Mouse (Mus musculus): ENCODE results near the gene Rpap1.

The Rpap1 gene

DNA sequence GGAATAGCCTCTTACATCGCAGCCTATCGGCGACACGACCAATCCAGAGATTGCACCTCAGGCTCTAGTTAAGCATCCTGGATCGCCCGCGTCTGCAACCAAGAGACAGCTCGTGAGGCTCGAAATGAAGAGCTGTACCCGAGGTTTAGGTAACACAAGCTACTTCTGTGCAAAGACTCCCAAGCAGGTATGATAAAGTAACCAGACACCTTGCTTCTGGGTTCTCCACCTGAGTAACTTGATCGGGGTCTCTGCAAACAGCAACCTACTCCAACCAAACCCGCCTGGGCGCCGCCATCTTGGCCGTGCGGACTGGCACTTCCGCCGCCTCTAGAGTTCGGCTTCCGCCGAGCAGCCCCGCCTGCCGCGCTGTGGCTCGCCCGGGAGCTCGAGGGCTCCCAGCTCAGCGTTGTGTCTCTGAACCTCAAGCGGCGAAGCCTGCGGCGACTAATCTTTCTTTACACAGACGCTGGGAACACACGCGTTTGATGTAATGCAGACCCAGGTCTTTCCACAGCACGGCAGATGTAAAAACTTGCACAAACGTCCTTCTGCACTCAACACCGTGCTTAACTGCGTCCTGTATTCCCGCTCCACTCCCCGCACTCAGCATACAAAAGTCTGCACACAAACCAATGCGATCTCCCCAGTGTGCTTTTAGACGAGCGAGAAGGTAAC is at the start of gene Rpap1:
TSS of gene Rpap1 (minus strand) at position 332 of the 678 bp plus-strand sequence.
- peak; percentile 83 for DNase-seq (ENCODE audit: low read depth, low spot score)

DNA sequence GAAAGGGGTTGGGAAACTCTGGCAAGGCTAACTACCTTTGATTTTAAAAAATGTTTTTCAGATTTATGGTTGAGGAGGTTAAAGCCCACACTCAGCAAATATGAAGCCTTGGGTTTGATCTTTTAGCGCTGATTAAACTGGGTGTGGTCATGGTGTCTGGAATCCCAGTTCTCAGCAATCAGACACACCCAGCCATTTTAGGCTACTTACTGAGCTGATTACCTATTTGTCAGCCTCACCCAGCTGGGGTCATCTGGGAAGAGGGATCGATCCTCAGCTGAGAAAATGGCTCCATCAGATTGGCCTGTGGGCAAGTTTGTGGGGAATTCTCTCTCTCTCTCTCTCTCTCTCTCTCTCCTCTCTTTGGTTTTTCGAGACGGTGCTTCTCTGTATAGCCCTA is 46.9 kb upstream of the Rpap1 start:
- no peak for DNase-seq (ENCODE audit: low read depth, low spot score)

DNA sequence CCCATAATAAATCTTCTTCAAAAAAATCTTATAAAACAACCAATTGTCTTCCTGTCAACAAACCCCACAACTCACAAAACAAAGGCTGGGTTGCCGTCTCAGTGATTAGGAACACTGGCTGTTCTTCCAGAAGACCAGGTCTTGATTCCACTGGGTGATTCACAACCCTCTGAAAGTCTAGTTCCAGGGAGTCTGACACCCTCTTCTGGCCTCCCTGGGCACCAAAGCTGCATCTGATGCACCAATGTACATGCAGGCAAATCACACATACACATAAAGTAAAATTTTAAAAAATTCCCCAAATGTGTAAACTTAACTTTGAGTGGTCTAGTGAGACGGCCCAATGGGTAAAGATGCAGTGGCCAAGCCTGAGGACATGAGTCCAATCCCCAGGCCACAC is 43.2 kb upstream of the Rpap1 start:
- DNase-seq (ENCODE audit: low read depth, low spot score), result no peak

DNA sequence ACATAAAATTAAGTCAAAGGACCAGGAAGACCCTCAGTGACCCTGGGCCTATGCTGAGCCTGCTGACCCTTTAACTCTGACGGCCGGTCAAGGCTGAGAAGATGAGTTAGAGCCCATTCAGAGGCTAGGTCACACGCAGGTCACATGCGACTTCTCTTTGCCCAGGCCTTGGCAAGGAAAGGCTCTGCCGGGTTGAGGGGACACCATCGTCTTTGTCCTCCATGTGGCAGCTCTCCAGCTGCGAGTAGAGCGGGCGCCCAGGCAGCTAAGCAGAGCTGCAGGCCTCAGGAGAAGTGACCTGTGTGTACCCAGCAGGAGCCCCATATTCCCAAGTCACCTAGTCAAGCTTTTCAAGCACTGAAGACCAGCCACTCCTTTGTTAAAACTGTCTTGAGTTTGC is 33.8 kb upstream of the Rpap1 start:
- no peak for DNase-seq (ENCODE audit: low read depth, low spot score)

DNA sequence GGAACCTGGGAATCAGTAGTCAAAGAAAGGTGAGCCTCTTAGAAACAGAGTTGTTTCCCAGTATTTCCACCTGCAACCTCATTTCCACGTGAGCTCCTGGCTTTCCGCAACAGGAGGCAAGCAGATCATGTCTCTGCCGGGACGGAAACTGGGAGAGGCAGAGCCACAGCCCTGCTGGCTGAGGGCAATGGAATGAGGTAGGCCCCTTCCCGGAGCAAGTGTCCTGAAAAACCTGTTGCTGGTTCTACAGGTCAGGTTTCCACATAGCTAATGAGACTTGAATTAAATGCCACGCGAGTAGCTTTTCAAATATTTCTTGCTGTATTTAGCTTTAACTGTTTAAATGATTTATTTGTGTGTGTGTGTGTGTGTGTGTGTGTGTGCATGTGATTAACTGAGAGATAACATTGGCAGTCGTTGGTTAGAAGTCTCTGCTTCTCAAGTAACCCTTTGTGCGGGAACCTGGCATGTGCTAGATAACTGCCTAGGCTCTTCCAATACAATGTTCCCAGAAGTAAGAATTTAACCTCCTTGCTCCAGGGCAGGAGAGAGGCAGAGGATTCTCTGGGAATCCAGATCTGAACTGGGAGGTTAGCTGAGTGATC is 31.4 kb upstream of the Rpap1 start:
- no peak for DNase-seq (ENCODE audit: low read depth, low spot score)

DNA sequence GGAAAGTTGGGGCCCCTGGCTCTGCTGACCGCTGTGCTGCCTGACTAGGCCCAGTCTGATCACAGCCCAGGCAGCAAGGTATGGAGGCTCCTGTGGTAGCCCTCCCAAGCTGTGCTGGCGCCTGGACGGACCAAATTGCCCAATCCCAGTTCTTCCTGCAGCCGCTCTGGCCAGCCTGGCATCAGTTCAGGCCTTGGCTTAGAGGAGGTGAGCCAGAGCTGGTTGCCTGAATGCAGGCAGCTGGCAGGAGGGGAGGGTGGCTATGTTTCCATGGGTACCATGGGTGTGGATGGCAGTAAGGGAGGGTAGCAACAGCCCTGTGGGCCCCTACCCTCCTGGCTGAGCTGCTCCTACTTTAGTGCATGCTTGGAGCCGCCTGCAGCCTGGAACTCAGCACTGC is 29.7 kb upstream of the Rpap1 start:
- no peak for DNase-seq (ENCODE audit: low read depth, low spot score)

DNA sequence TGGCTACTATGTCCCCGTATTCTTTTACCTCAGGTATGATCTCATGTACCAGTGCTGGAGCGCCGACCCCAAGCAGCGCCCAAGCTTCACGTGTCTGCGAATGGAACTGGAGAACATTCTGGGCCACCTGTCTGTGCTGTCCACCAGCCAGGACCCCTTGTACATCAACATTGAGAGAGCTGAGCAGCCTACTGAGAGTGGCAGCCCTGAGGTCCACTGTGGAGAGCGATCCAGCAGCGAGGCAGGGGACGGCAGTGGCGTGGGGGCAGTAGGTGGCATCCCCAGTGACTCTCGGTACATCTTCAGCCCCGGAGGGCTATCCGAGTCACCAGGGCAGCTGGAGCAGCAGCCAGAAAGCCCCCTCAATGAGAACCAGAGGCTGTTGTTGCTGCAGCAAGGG is 29.3 kb upstream of the Rpap1 start:
- no peak for DNase-seq (ENCODE audit: low read depth, low spot score)

DNA sequence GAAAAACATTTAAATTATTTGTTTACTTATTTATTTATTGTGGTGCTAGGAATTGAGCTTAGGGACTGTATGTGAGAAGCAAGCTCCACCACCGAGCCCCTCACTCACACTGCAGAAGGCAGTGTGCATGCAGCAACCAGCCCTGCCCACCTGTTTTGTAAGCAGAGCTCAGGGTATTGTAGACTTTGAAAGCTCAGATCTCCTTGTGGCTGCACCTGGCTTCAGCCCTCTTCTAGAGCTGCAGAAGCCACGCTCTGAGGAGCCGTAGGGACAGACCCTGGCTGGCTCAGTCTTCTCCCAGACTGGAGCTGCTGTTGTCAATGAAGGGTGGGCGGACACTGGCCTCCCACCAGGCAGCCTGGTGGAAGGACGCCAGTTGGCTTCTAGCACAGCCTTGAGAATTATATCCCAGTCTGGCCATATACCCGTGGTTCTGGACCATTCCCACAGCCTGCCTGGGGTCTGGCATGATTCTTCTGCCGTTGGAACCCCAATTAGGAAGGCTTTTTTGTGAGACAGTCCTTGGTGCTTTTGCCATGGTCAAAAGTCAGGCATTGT is 27.1 kb upstream of the Rpap1 start:
- DNase-seq (ENCODE audit: low read depth, low spot score), result no peak

DNA sequence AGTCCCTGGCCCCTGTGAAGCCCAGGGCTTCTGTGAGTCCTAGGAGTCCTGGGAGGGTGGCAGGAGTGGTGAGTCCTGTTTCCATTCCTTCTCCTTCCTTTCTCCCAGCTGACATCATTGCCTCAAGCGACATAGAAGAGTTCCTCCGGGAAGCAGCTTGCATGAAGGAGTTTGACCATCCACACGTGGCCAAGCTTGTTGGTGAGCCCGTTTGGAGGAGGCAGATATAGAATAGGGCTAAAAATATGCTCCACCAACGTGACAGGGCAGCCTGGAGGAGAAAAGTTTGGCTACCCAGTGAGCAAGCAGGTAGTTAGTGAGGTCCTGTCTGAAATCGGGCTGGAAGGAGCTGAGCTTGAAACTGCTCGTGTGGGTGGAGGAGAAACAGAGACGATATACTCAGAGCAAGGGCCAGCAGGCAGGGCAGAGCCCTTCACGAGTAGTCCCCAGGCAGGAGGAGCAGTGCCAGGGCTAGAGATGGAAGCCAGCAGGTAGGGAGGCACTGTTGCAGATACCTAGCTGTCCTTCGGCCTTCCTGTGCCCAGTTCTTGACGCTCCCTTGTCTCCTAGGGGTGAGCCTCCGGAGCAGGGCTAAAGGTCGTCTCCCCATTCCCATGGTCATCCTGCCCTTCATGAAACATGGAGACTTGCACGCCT is 24.3 kb upstream of the Rpap1 start:
- no peak for DNase-seq (ENCODE audit: low read depth, low spot score)

DNA sequence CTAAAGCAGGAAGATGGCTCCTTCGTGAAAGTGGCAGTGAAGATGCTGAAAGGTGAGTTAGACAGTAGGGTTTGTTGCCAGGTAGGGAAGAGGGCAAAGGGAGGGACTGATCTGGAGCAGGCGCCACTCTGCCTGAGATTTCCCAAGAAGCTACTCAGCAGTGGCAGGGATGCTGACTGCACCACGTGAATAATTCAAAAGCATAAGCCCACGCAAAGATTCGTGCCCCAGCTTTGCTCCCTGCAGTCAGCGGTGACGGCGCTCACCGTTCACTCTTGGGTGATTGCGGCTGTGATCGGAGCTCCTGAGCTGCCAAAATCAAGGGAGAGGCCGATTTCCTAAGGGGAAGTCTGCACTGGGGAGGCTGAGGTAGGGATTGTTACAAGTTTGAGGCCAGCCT is 23.6 kb upstream of the Rpap1 start:
- DNase-seq (ENCODE audit: low read depth, low spot score), result no peak

DNA sequence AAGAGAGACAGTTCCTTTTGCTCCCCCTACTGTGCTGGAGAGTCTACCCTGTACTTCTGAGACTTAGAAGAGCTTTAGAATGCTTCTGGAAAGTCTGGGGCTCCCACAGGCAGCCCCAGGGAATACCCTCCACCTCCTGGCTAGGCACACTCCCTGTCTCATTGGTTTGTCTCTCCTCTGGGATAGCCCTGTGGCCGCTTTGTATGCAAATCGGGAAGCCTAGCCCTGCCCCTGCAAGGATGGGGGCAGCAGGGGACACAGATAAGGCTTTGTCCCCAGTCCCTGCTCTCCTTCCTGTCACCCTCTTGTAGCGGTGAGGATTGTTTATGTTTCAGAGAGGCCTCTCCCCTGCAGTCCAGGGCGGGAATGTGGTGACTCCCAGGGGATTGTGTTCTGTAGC is 21.5 kb upstream of the Rpap1 start:
- DNase-seq (ENCODE audit: low read depth, low spot score), result no peak

DNA sequence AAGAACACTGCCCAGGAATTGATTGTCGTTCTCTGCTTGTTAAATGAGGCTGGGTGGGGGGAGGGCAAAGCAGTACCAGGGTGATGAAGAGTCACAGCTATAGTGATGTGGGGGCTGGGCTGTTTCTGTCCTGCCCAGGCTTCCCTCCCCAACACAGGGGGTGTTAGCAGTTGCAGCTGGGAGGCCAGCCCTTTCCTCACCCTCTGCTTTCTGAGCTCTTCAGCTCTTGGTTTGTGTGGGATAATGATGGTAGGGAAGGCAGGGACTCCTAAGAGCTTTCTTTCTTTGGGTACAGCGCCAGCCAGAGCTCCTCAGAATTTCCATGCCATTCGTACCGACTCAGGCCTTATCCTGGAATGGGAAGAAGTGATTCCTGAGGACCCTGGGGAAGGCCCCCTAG is 21.1 kb upstream of the Rpap1 start:
- no peak for DNase-seq (ENCODE audit: low read depth, low spot score)

DNA sequence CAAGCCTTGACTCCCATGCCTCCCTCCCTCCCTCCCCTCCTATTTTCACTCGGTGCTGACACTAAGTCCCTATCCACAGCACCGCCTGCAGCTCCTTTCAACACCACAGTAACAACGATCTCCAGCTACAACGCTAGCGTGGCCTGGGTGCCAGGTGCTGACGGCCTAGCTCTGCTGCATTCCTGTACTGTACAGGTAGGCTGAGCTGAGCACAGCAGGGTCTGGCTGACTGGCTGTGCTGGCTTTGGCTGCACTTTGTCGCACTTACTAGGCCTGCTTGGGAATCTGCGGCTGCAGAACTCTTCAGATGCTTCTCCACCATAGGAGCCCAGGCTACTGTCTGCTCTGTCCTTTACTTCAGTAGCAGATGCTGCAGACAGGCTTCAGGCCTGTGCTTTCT is 18.2 kb upstream of the Rpap1 start:
- DNase-seq (ENCODE audit: low read depth, low spot score), result no peak

DNA sequence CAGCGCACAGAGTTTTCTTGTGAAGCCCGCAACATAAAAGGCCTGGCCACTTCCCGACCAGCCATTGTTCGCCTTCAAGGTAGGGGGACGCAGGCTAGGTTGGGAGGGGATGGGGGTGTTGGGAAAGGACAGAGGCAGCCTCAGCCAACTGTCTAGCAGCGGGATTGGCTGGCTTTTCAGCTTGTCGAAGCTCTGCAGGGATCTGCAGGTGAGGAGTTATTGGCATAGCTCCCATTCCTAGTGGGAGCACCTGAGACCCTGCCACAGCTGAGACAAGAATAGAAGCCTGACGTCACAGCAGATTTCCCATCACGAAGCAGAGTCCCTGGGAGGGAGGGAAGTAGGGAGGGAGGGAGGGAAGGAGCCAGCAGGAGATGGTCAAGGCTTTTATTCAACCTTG is 17.4 kb upstream of the Rpap1 start:
- no peak for DNase-seq (ENCODE audit: low read depth, low spot score)

DNA sequence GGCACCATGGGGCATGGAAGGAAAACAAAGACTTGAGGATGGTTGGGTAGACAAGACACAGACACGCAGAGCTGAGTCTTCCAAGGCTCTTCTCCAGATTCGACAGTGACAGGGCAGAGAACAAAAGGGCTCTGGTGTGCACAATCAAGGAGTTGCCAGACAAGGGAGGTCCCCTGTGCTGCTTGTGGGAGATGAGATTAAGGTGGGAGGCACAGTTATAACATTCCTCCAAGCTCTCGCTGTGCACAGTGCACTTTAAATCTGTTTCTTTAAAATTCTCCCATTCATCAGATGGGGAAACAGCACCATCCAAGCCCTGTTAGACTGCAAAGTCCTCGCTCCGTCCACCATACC is 16.9 kb upstream of the Rpap1 start:
- no peak for DNase-seq (ENCODE audit: low read depth, low spot score)

DNA sequence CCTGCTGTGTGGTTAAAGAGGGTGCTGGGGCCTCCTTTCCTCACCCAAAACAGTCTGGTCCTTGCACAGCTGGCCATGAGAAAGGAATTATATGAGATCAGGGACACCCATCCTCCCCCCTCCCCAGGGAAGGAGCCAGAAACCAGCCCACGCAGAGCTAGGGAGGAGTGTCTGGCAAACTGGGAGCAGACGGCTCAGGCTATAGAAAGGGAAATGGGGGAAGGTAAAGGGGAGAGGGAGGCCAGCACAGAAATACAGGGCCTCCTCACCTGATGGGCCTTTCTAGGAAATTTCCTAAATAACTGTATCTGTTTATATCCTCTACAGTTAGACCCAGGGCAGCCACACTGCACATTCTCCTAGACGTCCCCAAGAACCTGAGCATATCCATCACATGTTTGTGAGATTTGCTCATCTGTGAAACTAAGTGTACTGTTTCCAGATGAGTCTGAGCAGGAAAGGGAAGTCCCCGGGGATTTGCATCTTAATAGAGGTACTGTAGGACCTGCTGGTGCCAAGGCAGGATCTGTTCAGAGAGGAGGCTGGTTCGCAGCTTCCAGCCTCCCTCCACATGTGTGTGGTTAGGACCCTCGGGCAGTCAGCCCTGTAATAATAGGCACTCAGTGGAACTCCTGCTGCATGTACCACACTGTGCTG is 16.4 kb upstream of the Rpap1 start:
- no peak for DNase-seq (ENCODE audit: low read depth, low spot score)

DNA sequence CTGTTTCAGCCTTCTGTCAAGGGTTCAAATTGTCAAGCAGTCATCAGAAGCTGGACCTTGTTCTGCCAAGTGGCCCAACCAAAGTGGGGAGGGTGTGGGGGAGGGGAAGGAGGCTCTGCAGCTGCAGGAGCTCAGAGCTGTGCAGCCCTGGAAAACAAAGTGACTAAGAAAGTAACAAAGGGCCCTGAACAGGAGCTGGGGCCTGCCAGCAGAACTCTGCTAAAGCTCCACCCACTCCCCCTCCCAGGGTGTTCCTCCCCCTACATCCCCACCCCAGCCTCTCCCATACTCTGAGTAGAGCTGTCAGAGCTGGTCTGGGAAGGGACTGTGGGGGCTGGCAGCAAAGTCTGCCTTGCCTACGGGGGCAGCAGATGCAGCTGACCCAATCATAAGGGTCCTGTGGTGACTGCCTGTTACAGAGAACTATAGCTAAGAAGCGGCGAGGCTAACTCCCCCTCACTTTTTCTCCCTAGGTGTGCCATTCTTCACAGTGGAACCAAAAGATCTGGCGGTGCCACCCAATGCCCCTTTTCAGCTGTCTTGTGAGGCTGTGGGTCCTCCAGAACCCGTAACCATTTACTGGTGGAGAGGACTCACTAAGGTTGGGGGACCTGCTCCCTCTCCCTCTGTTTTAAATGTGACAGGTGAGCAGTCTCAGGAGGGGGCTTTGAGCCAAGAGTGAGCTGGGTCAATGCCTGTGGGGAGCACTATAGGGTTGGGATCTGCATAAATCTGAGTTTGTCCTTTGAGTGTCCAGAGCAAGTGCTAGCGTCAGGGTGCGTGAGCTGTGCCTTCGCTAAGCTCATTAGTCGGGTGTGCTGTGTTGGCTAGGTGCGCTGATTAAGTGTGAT is 15.7 kb upstream of the Rpap1 start:
- peak; percentile 39 for DNase-seq (ENCODE audit: low read depth, low spot score)

DNA sequence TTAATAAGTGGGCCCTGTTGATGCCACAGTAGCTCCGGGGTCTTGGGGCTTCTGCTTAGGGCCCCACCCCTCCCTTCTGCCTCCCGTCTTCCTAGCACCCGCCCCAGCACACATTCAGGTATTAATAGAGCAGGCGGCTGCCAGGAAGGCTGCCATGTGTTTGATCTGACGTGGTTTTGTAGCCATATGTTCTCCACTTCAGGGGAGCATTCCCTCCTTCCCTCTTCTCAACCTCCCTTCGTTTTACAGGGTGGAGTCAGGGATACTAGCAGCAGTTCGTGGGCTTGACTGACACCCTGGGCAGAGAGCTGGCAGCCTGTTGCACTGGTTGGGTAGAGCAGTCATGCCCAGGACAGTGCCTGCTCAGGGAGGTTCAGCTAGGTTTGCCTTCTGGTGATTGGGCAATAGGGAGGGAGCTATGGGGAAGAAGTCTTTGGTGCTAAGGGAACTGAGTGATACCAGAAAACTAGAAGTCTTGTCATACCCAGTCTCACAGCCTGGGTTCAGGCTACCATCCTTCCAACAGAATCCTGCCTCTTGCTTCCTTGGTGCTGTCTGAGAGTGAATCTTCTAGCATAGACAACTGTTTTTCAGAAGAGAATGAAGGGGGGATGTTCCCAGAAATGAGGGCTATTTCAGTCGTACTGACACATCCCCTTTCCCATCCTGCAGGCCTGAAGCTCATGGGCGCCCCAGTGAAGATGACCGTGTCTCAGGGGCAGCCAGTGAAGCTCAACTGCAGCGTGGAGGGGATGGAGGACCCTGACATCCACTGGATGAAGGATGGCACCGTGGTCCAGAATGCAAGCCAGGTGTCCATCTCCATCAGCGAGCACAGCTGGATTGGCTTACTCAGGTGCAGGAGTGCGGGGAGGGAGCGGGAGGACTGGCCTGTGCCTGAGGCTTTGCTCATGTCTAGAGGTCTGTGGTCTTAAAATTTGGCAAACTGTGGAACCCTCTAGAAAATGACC is 13.8 kb upstream of the Rpap1 start:
- no peak for DNase-seq (ENCODE audit: low read depth, low spot score)

DNA sequence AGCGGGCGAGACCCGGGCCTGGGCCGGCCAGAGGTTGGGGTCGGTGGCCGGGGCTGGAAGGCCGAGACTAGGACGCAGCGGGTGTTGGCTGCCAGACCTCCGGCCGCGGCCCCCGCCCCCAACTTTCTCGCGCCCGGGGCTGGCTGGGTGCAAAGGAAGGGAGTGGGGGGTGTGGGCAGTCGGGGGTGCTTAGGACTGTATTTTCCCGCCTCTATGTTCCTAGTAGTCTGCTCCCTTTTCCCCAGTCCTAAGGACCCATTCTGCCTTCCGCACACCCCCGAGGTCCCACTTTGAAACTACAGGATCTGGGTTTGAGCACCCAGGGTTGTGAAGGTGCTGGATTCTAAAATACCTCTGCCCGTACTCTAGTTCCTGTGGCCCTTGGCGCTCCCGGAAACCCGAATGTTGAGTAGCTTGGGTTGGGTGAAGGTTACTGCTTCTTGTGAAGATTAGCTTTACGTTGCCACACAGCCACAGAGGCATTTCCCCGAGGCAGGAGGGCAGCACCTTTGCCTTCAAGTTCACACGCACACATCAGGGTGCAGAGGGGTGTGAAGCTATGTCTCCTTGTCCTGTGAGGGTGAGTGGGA is 12.7 kb upstream of the Rpap1 start:
- DNase-seq (ENCODE audit: low read depth, low spot score), result no peak

Measured in forelimb bud, embryonic 11.5 days (tissue).